Comparison of ENCODE assay signal across 1 mouse cellular context in genomic region chr17:35205380-35205769, GRCm38 (mm10).
A peak's percentile ranks its signal among the peaks of the same experiment; 100 is the strongest.
TF ChIP-seq lines count a peak whose summit lies in the region.

No protein-coding gene starts in this region.

TF ChIP-seq in CH12.LX, 34 proteins besides CTCF, POLR2A, EP300 and RAD21:
- no peak for TF ChIP-seq CHD2 (IDR thresholded peaks at IDR 0.05; ENCODE audit: low read length)
- TF ChIP-seq TCF12 (IDR thresholded peaks at IDR 0.05; ENCODE audit: low read depth, low read length), result 0 out of 2 replicates have a peak, but pooled peaks have one; percentile 8
- peak; percentile 40; the same call in 1 of the 2 replicates for TF ChIP-seq BHLHE40 (IDR thresholded peaks at IDR 0.05; ENCODE audit: low read depth, low read length)
- peak; percentile 29; the same call in 1 of the 2 replicates for TF ChIP-seq MAX (IDR thresholded peaks at IDR 0.05; ENCODE audit: low read length)
- TF ChIP-seq MAFK (IDR thresholded peaks at IDR 0.05; ENCODE audit: insufficient replicate concordance, low read length), result no peak
- 0 out of 2 replicates have a peak, but pooled peaks have one; percentile 7 for TF ChIP-seq ETS1 (conservative IDR thresholded peaks at IDR 0.05; ENCODE audit: low read depth, low read length)
- no peak for TF ChIP-seq ZC3H11A (IDR thresholded peaks at IDR 0.05; ENCODE audit: low read depth, low read length)
- TF ChIP-seq NRF1 (IDR thresholded peaks at IDR 0.05; ENCODE audit: low read depth, low read length), result no peak
- TF ChIP-seq ZNF384 (IDR thresholded peaks at IDR 0.05; ENCODE audit: low read depth, low read length), result peak; percentile 48
